Mouse (Mus musculus): ENCODE measurements around the gene Gm42688.

DNA sequence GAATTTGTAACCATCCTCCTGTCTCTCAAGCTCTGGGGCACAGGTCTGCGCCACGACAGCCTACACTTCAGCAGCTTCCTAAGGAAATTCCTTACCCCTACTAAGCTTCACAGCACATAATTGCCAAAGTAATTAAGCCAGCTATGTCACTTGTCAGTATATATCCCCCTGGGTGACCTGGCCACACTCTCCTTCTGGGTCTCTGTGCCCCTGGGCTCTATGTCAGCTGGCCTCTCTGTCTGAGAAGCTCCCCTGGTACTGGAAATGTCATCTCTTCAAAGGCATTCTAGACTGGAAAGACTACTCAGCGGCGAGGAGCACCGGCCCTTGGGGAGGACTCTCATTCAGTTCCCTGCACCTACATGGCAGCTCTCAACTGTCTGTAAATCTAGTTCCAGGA lies 21.5 kb downstream of the Gm42688 start:
- TF ChIP-seq CTCF (IDR thresholded peaks at IDR 0.05; ENCODE audit: borderline replicate concordance, extremely low read depth, insufficient read depth, insufficient read length) (no peak), POLR2A (IDR thresholded peaks at IDR 0.05; ENCODE audit: borderline replicate concordance, extremely low read depth, insufficient read depth, insufficient read length, poor library complexity, severe bottlenecking) (no peak)

All from brain, embryonic 14.5 days (tissue).